Mouse (Mus musculus) neural tube, embryonic 14.5 days (tissue): ENCODE measurements around the gene Olfr1044. TPM values are rescaled to one million over a fixed set of nuclear protein-coding genes. Genes with fewer than 3 reads are reported as not detected.

Experiments
- ATAC-seq: fragments of 200-750 bp; cut with Nextera tagmentation; 2 replicates; pipeline ENCODE4 v1.8.0; 2017; ENCODE audit warnings: low read depth, mild to moderate bottlenecking, moderate TSS enrichment, moderate library complexity
- H3K27ac ChIP-seq: fragments of 300-500 bp; sonication (generic); 2 replicates; pipeline ENCODE4 v1.5.1; 2014; ENCODE audit warnings: low read depth, mild to moderate bottlenecking, control low read depth, low read length, moderate library complexity, mixed read lengths
- H3K27me3 ChIP-seq: fragments of 300-500 bp; sonication (generic); 2 replicates; pipeline ENCODE4 v1.6.1; 2014; ENCODE audit warnings: low read length; ENCODE audit not compliant: control insufficient read depth, insufficient read depth
- H3K36me3 ChIP-seq: fragments of 300-500 bp; sonication (generic); 2 replicates; pipeline ENCODE4 v1.6.1; 2014; ENCODE audit warnings: low read length, mixed read lengths; ENCODE audit not compliant: control insufficient read depth, insufficient read depth
- H3K4me1 ChIP-seq: fragments of 300-500 bp; sonication (generic); 2 replicates; pipeline ENCODE4 v1.6.1; 2014; ENCODE audit warnings: low read length; ENCODE audit not compliant: control insufficient read depth, insufficient read depth
- H3K4me2 ChIP-seq: fragments of 300-500 bp; sonication (generic); 2 replicates; pipeline ENCODE4 v1.6.1; 2014; ENCODE audit warnings: mild to moderate bottlenecking, low read depth, low read length, control low read depth
- H3K4me3 ChIP-seq: fragments of 300-500 bp; sonication (generic); 2 replicates; pipeline ENCODE4 v1.5.1; 2014; ENCODE audit warnings: low read depth, low read length, control low read depth, mixed read lengths
- H3K9ac ChIP-seq: fragments of 300-500 bp; sonication (generic); replicated peaks from 2 replicates; pipeline ENCODE4 v1.6.1; 2014; ENCODE audit warnings: low read depth, mild to moderate bottlenecking, control low read depth, low read length, mixed read lengths
- H3K9me3 ChIP-seq: fragments of 300-500 bp; sonication (generic); 2 replicates; pipeline ENCODE4 v1.6.1; 2016; ENCODE audit warnings: low read length; ENCODE audit not compliant: control insufficient read depth
- WGBS: fragments of 180-500 bp; shearing (Covaris S2); extraction: QIAGEN DNeasy Blood & Tissue Kit; methylation state at CpG from one replicate; pipeline ENCODE4 v1.1.7; 2014; 5-methylcytosine and 5-hydroxymethylcytosine counted together
- polyA plus RNA-seq: library from polyadenylated mRNA; unstranded; fragments of >200 nt; fragmentation: Nextera tagmentation; extraction: Ambion mirVana; gene quantifications from 2 replicates; pipeline ENCODE4 v1.2.1, GENCODE M21; 2014

The Olfr1044 gene
- polyA plus RNA-seq, 1 experiment from 2014 or later, result not detected

DNA sequence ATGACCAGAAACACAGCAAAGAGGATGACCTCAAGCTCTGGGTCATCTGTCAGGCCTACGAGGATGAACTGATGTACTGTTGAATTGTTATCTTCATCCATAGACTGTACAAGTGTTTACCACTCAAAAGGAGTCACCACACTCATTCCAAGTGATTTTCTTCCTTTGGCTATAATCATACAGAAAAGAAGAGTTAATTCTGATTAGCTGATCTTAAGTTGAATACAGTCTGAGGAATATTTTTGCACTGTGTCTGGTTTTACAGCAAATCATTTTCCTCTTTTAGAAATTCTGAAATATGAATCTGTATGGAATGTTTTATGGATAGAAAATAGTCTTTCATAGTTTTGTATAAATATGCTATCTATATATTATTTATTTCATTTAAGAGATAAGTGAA is 31.0 kb downstream of the Olfr1044 start, which contains the start of gene Olfr1040:
TSS of gene Olfr1040 (minus strand) at position 101 of the 400 bp plus-strand sequence.
- no peak within 1 kb of the TSS for H3K9ac ChIP-seq
- WGBS, result 72% methylated on average over 1 of the region's 1 CpGs
- no peak for ATAC-seq
- no peak within 1 kb of the TSS for H3K27ac ChIP-seq
- no peaks in the 10 kb centered on the region for H3K4me1 ChIP-seq
- no peaks in the 10 kb centered on the region for H3K9me3 ChIP-seq
- no peaks in the 10 kb centered on the region for H3K27me3 ChIP-seq
- H3K36me3 ChIP-seq, result no peaks in the 10 kb centered on the region
- no peak within 1 kb of the TSS for H3K4me2 ChIP-seq
- H3K4me3 ChIP-seq, result no peak within 1 kb of the TSS

DNA sequence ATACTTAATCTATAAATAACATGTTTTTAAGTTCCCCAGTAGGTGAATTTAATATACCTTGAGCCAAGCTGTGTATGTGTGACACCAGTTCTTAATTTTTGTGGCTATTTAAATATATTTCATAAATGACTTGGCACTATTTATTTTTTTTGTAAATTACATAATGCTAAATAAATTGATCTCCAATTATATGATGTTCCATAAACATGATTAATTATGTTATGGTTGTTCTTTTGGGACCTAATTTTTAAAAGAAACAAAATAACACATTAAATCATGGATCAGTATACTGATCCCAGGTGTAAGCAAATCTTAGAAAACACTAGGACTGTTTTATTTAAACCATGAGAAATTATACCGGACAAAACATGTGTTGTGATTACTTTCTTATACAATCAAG is 41.8 kb downstream of the Olfr1044 start, which contains the start of gene Olfr1039:
TSS of gene Olfr1039 (minus strand) at position 101 of the 400 bp plus-strand sequence.
- Histone ChIP-seq H3K4me3 (no peak within 1 kb of the TSS), H3K4me2 (no peak within 1 kb of the TSS), H3K9ac (no peak within 1 kb of the TSS), H3K27me3 (no peaks in the 10 kb centered on the region), H3K27ac (no peak within 1 kb of the TSS), H3K9me3 (no peaks in the 10 kb centered on the region), H3K36me3 (no peaks in the 10 kb centered on the region), H3K4me1 (no peaks in the 10 kb centered on the region)
- WGBS, result 96% methylated on average over 1 of the region's 1 CpGs
- ATAC-seq, result no peak

Other genes starting within 250 kb of the Olfr1044 start
- gene Olfr1028, start 227.4 kb downstream of the Olfr1044 start, polyA plus RNA-seq, result not detected in 2 replicates
- not detected in 2 replicates for gene Olfr1029, start 203.9 kb downstream of the Olfr1044 start, polyA plus RNA-seq
- not detected in 2 replicates for gene Olfr1030, start 198.5 kb downstream of the Olfr1044 start, polyA plus RNA-seq
- not detected in 2 replicates for gene Olfr1031, start 187.5 kb downstream of the Olfr1044 start, polyA plus RNA-seq
- not detected in 2 replicates for gene Olfr1032, start 172.3 kb downstream of the Olfr1044 start, polyA plus RNA-seq
- gene Olfr1033, start 157.2 kb downstream of the Olfr1044 start, polyA plus RNA-seq, result not detected in 2 replicates
- not detected in 2 replicates for gene Olfr1034, start 132.0 kb downstream of the Olfr1044 start, polyA plus RNA-seq
- not detected in 2 replicates for gene Olfr1036, start 103.8 kb downstream of the Olfr1044 start, polyA plus RNA-seq
- gene Olfr1037, start 90.4 kb downstream of the Olfr1044 start, polyA plus RNA-seq, result not detected in 2 replicates
- gene Olfr1039, start 41.9 kb downstream of the Olfr1044 start, polyA plus RNA-seq, result not detected in 2 replicates
- gene Olfr1040, start 31.1 kb downstream of the Olfr1044 start, polyA plus RNA-seq, result not detected in 2 replicates
- not detected in 2 replicates for gene Olfr1042, start 16.0 kb downstream of the Olfr1044 start, polyA plus RNA-seq
- gene Olfr1043, start 10.3 kb downstream of the Olfr1044 start, polyA plus RNA-seq, result not detected in 2 replicates
- gene Olfr52, start 7.9 kb upstream of the Olfr1044 start, polyA plus RNA-seq, result not detected in 2 replicates
- not detected in 2 replicates for gene Olfr1045, start 25.2 kb upstream of the Olfr1044 start, polyA plus RNA-seq
- gene Olfr1046, start 41.5 kb upstream of the Olfr1044 start, polyA plus RNA-seq, result not detected in 2 replicates
- gene Olfr1047, start 53.6 kb upstream of the Olfr1044 start, polyA plus RNA-seq, result not detected in 2 replicates
- gene Olfr1048, start 62.5 kb upstream of the Olfr1044 start, polyA plus RNA-seq, result not detected in 2 replicates
- gene Olfr1049, start 80.5 kb upstream of the Olfr1044 start, polyA plus RNA-seq, result not detected in 2 replicates
- not detected in 2 replicates for gene Olfr1051, start 101.3 kb upstream of the Olfr1044 start, polyA plus RNA-seq
- not detected in 2 replicates for gene Olfr1052, start 114.6 kb upstream of the Olfr1044 start, polyA plus RNA-seq
- gene Olfr1053, start 137.5 kb upstream of the Olfr1044 start, polyA plus RNA-seq, result not detected in 2 replicates
- gene Olfr1054, start 157.6 kb upstream of the Olfr1044 start, polyA plus RNA-seq, result not detected in 2 replicates
- gene Olfr1055, start 172.5 kb upstream of the Olfr1044 start, polyA plus RNA-seq, result not detected in 2 replicates
- not detected in 2 replicates for gene Olfr1056, start 184.6 kb upstream of the Olfr1044 start, polyA plus RNA-seq
- not detected in 2 replicates for gene Olfr1057, start 200.6 kb upstream of the Olfr1044 start, polyA plus RNA-seq
- gene Olfr1058, start 210.7 kb upstream of the Olfr1044 start, polyA plus RNA-seq, result not detected in 2 replicates
- not detected in 2 replicates for gene Olfr1061, start 236.2 kb upstream of the Olfr1044 start, polyA plus RNA-seq
- not detected in 2 replicates for gene Olfr1062, start 248.9 kb upstream of the Olfr1044 start, polyA plus RNA-seq